Mouse (Mus musculus) right cerebral cortex, adult 18-20 months (tissue): ENCODE results near the gene Gpr84.

Experiments used
- DNase-seq: peaks from one replicate; pipeline ENCODE4 v3.0.0; 2022; ENCODE audit warnings: mixed read lengths

Gene Gpr84

DNA sequence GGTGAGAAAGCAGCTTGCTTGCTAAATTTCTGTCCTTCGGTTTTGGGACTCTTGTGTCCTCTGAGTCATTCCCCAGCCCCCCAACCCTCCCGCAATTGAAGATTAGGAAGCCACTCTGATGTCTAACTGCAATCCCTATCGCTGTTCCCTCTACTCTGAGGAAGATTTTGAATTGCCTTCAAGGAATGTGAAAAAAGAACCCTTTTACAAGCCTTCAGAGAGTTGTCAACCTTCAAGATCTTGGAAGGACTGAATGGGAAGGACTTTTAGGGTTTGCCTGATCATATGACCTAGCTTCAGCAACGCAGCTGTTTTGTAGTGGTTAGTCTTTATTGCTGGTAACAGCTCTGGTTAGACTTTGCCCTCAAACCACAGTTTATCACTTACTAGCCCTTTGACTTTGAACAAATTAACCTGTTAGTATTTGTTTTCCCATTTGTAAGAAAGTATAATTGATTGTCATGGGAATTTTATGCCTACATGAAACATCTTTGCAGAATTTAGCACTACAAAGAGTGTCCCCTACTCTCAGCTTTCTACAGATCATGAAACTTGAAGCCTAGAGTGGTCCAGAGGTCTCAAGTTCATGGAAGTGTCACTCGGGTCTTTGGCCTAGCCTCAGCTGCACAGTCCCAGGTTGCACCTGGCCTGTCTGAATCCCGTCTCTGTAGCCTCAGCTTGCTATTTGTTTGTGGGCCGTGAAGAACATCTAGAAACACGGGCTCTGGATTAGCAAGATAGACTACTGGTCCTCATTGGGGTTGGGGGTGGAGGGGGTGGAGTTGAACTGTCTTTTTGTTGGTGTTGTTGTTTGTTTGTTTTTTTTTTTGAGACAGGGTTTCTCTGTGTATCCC lies 4.4 kb downstream of the Gpr84 start:
- no peak for DNase-seq

DNA sequence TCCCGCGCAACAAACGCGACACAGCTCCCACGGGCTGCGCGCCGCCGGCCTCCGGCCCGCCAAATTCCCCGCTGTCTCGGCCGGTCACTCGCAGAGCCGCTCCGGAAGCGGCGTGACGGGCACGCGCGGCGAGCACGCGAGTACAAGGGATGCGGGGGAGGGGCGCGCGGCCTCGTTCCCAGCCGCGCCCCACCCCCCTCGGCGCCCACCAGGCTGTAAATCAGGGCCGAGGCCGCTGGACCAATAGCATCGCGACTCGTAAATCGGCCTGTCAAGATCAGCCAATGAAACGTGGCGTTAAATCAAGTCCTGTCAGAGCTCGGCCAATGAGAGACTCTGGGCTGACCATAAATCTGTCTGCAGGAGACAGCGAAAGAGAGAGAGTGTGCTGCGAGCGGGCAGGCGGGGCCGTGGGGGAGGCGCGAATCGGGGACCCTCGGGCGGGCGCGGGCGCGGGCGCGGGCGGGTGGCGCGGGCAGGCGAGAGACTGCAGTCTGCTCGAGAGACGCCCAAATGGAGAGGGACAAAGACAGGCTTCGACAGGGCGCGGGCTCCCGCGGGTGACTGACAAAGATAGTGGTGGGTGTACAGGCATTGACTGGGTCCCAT lies 5.2 kb downstream of the Gpr84 start:
- DNase-seq: peak; percentile 97

DNA sequence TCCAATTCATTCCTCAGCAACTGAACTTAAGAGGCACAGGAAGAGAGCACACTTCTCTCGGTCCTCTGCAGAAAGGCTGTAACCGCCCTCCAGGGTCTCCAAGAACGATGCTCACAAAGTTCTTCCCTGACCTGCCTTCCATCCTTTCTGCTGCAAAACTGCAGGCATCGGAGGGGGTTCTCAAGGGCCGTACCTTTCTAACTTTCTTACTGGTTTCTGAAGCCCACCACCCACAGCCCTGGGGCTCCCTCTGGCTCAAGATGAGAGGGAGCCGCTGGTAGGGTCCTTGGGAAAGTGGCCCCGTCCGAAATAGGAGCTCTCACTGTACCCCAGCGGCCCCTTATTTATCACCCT lies 5.8 kb downstream of the Gpr84 start:
- DNase-seq: no peak

DNA sequence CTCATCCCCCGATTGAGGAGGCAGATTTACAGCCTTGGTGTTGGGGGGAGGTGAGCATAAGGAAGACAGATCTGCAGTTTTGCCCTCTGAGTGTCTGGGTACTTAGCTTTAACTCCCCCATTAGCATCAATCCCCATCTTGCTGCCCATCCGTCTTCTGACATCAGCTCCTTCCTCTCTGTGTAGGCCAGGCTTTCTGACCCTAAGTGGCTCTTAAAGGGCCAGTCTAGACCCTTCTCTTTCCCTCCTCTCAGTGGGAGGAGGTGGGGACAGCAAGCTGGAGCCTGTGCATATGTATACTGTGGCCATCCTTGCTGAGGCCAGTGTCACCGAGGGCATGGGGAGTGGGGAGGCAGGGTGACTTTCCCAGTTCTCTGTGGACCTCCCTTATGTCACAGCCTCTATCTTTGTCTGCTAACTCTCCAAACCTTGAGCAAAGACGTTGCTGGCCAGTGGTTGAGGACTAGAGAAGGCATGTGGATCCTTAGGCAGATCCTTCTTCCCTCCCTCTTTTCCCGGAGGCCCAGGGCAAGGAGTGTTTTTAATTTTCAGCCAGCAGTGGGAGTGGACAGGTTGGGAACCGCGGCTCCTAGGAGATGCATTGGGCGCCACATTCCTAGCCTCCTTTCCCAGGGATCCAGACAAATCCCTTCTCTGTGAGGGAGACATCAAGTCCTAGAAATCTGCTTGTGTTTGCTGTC lies 6.3 kb downstream of the Gpr84 start:
- no peak for DNase-seq

DNA sequence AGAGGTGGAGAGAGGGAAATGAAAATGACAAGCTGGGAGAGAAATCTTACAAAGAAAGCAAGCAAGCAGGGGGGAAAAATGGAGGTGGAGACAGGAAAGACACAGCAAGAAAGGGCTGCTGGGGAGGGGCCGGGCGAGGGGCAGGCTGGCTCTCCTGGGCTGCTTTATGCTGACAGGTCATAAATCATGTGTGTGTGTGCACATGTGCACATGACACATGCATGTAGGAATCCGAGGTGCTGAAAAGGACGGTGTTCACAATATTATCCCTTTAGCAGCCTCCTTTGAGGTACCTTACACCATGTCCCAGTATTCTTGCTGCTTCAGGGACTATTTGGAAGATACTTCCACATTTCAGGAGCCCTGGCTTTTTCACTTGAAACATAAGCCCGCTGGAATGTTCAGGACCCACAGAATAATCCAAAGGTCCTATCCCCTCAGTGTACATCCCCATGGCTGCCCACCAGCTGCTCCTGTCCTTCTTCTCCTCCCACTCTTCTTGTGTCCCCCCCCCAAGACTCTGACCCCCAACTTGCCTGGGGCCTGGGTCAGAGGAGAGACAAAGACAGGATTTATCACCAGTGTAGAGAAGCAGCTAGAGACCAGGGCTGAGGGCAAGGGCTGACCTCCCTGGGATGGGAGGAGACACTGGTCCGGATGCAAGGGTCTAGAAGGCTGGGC lies 7.9 kb downstream of the Gpr84 start:
- DNase-seq: no peak

DNA sequence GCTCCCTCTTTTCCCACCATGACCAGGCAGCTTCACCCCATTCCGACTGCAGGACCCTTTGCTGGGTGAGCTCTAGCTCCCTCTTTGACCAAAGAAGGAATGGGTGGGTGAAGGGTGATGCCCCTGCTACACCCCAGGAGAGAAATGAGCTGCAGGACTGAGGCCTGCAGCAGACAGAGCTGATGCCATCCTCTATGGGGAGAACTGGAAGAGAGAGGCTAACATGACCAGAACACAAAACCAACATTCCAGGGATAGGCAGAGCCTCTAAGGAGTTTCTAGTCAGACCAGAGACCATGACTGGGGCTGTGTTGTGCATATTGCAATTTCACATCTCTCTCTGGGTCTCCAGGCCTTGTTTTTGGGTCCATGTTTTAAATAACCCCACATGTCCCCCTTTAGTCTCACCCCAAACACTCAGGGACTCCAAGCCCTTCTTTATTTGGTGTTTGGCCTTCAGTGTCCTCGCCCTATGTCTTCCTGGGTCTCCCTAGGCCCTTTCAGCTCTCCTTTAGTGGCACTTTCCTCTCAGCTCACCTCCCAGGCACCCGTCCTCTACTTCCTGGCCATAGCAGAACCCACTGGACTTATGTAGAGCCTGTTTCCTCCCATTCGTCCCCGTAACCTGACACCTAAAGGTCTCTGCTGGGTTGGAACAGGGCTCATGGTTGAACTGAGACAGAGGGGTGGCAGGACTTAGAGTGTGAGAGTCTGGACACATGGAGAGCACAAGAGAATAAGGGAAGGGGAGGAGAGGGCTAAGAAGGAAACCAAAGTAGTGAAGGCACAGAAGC lies 8.7 kb downstream of the Gpr84 start:
- DNase-seq: no peak

DNA sequence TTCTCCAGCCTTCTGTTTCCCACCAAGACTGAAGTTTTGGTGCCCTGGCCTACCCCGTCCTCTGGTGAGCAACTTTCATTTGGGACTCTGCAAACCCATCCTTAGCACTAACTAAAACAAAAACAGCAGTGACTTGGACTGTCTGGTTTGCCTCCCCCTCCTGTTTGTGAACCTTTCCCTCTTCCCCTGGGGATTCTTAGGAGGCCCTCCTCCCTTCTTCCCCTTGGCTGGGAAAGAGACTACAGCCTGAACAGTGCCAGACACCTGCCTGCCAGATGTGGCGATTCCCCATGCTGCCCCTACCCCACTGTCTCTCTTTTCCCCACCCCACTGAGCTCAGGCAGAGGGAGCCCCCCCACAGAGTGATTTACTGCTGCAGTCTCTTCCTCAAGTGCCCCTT lies 9.4 kb downstream of the Gpr84 start:
- no peak for DNase-seq

DNA sequence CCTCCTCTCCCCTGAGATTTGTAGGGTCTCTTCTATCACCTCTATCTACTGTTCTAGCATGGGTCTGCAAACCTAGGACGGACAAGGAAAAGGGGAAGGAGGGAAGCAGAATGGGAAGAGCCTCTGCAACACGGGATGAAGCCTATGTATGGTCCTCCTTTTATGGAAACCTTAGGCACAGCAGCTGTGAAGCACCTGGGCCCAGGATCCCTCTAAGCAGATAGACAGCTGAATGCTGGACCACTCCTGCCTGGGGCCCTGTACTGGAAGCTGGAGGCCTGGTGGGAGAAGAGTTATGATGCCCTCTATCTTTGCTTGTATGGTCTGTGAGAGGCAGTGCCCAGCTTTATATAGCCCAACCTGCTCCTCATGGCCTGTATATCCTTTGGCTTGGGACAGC lies 9.9 kb downstream of the Gpr84 start:
- DNase-seq: no peak

DNA sequence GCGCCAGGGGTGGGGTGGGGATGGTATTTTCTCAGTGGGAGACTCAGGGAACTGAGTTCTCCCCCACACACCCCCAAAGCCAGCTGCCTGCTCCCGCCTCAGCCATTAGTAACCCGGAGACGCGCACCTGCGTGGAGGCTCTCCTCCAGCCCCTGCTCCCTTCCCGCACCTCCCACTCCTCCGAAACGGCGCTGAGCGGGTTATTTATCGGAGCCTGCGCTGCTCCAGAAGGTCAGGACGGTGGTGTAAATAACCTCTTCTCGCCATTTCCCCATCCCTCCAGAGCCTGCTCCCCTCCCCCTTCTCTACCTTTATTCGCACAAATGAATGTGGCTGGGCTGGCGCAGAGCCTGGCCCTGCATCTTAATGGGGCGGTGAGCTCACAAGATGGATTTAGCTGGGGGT lies 10.3 kb downstream of the Gpr84 start:
- DNase-seq: peak; percentile 73

DNA sequence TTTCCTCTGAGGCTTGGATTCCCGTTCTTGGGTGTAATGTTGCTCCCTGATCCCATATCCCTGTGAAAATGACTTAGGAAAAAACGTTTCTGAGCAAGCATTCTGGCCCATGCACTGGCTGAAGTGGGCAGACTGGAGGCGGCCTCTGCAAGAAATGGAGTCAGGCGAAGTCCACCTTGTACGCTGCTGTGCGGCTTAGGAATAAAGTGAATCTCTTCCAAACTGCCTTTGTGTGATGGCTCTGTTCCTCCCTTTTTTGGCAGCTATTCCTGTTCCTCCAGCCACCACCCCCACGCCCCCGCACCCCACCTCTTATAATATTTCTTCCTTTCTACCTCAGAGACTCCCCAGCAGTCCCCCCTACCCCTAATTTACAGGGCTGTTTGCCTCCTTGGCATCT lies 10.8 kb downstream of the Gpr84 start:
- no peak for DNase-seq

DNA sequence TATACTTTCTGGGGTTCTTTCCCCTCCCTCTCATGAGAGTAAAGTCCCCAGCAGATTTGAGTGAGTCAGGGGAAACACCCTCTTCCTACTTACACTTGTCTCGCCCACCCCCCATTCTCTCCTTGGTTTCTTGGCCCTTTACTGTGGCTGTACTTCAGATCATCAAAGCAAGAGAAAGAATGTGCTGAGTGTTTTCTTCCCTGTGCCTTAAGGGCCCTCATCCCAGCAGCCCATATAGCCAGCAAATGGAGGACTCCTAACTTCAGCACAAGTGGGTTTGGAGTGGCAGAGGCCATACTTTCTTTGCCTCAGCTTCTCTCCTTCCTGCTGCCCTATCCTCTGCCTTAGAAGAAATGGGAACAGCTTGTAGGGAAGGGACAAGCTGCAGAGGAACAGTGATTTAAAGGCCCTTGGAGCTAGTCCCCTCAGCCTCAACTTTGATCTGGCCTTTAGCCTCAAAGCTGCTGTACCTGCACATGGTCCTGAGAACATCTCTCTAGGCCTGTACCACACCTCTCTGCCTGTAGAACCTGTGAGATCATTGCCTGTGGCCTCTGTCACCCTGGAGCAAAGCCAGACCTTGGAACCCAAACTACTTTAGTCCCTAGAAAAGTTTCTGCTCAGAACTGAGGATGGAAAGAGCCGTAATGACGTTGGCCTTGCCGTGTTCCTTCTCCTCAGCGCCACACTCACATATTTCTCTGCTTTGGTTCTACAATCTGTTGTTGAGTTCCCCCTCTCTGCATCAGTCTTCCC lies 11.4 kb downstream of the Gpr84 start:
- no peak for DNase-seq

DNA sequence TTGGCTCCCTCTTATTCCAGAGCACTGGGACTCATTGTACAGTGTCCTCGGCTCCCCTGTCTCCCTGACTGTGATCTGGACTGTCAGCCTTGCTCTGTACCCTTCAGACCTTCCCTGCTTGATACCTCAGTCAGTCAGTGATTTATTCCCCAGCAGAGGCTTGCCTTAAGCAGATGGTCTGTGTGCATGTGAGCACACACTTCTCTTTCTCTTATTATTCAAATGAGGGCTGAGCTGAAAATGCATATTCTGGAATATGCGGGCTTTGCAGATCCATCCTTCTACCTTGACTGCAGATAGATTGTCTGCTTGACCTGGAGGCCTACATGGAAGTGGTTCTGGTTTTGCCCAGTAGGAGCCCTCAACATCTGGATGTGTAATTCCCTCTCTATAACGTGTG lies 12.4 kb downstream of the Gpr84 start:
- no peak for DNase-seq

DNA sequence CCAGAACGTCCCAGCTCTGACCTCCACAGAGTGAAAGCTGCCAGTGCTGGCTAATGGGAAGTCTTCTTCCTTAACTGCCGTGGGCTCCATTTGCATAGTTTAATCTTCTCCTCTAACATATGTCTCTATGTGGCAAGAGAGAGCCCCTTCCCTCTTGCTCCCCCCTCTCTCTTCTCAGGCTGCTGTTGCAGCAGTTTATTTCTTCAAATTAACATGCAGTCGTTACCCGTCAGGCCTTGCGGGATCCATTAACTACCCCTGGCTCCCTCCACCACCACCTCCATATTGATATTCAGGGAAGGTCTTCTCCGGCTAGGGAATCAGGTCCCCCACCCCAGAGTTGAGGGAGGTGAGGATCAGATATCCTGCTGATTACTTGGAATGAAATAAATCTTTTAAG lies 13.1 kb downstream of the Gpr84 start:
- no peak for DNase-seq

DNA sequence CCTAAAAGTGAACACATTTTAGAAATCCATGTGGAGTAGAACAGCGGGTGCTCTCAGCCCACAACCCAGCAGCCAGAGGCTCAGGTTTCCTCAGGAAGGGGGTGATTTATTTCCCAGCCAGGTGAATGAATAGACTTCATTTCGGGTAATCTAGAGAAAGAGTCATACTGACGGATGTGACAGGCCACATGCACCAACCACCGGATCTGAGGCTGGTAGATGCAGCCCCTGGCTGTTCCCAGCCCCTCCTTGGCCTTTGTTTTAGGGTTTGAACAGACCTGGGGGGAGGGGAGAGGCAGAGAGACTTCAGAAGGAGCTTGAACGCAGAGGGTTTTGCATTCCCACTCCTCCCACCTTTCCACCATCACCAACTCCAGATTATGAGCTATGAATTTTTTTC lies 14.6 kb downstream of the Gpr84 start:
- DNase-seq: no peak

DNA sequence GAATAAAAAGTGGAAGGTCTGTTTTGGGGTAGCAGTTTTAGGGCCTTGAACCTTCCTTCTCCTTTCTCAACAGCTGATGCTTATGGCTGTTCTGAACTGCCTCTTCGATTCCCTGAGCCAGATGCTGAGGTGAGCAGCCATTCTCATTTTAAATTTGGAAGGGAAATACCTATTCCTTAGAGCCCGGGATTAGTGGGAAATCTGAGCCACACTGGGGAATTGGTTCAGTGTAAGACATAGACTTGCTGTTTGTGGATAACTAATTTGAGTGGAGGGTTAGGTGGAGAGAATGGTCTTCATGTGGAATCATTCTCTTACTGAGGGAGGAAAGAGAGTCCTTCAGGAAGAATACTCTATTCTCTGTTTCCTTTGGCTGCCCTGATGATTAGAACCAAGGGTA lies 15.8 kb downstream of the Gpr84 start:
- DNase-seq: no peak

DNA sequence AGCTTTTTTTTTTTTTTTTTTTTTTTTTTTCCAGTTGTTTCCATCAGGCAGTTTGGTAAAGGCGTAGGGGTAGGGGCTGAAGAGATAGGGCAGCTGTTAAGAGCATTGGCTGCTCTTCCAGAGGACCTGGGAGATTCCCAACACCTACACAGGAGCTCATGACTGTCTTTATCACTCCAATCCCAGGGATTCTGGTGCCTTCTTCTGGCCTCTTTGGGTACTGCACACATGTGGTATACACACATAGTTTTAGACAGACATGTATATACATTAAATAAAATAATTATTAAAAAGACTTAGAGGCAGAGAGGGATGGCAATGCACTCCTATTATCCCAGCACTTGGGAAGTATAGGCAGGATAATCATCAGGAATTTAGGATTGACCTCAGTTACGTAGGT lies 17.0 kb downstream of the Gpr84 start:
- DNase-seq: no peak

DNA sequence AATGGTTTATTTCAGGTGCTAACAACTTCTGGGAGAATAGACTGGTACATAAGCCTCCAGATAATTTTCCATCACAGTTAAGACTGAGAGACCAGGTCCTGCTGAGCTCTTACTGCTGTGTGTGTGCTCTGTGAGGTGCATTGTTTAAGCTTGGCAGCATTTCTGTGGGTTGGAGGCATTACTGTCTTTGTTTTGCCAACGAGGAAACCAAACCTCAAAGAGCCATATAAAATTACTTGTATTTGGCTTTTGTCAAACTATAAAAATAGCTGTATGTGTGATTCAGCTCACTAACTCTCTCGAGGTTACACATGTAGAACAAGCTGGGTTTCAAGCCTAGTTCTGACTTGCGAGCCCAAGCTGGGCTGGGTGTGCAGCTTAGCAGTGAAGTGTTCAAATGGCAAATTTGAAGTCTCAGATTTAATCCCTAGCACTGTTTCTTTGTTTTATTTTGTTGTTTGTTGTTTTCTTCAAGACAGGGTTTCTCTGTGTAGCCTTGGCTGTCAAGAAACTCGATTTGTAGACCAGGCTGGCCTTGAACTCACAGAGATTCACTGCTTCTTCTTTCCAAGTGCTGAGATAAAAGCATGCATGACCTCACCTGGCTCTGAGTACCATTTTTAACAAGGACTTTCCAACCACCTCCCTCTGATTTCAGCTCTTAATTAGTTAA lies 17.6 kb downstream of the Gpr84 start:
- DNase-seq: no peak

DNA sequence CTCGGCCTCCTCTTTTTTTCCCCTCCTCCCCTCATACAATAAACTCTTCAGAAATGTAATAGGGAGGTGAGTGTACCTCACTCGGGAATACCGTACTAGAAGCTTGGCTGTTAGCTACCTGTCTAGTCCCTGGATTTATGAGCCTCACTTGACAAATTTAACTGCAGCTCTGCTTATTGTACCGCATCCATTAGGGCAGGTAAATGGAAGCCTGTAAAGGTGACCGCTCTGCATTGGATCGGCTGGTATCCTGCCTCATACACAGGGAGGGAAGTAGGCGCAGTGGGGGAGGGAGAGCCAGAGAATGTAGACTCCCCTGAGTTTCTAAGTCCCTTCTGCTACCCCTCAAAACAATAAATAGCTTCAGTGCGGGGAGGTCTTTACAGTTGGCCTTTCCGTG lies 19.6 kb downstream of the Gpr84 start:
- no peak for DNase-seq

DNA sequence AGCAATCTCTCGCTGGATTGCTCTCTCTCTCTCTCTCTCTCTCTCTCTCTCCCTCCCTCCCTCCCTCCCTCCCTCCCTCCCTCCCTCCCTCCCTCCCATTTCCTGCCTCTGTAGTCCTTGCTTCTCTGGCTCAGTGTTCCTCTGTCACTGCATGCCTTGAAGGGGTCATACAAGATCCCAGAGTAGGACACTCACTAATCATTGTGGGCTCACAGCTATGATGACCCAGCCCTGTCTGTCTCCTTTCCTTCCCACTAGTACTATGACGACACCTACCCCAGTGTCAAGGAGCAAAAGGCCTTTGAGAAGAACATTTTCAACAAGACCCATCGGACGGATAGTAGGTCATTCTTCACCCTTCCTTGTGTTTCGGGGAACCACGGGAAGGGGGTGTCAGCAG lies 20.0 kb downstream of the Gpr84 start:
- DNase-seq: no peak

DNA sequence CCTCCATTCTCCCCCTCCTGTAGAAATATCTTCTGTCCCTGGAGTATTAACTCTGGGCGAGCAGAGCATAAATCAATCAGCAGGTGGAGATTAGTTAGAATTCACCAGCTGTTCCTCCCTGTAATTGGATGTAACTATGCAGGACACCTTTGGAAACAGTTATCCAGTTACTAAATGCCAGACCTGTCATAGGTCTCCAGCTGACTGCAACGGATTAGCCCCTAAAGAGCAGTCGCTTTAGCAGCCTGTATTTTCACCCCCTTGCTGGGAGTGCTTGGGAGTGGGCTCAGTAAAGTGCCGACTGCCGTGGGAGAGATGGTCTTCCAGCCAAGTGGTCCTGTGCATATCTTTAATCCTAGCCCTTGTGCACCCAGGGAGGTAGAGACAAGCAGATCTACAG lies 20.8 kb downstream of the Gpr84 start:
- no peak for DNase-seq

DNA sequence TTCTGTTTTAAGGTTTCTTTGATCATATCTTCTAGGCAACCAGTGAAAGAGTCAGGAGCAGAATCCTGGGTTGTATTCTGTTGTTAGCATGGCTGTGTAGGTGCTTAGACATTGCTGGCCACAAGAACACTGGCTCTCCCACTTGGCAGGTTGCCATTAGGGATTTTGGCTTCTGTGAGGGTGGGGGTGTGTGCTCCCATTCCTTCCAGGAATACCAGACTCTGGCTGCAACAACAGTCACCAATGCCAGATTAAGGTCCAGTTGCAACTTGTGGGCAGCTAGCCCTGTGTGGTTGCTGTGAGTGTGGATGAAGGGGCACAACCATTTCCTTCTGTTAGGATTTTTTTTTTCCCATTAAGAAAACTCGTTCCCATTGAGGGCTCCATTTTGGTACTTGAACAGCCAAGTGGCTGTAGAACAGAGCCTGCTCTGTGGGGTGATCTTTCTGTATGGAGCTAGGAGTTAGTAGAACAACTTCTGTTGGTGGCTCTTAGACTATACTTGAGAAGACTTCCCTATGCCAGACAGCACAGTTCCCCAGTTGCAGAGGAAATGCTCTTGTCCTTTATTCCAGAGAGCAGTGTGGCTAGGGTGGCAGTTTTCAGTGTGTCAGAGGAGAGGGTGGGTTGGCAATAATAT lies 24.5 kb downstream of the Gpr84 start:
- DNase-seq: no peak
